Mouse (Mus musculus) heart, embryonic 12.5 days (tissue): Measurements from ENCODE around the gene Ankrd31. TPM values are rescaled to one million over a fixed set of nuclear protein-coding genes. Genes with fewer than 3 reads are reported as not detected.

Experiments
- ATAC-seq: fragments of 200-750 bp; cut with Nextera tagmentation; 2 replicates; pipeline ENCODE4 v1.8.0; 2017; ENCODE audit warnings: moderate TSS enrichment, moderate library complexity; ENCODE audit not compliant: insufficient number of reproducible peaks, low FRiP score
- H3K27ac ChIP-seq: fragments of 300-500 bp; sonication (generic); 2 replicates; pipeline ENCODE4 v1.5.1; 2016; ENCODE audit warnings: mild to moderate bottlenecking, moderate library complexity; ENCODE audit not compliant: poor library complexity, severe bottlenecking
- H3K27me3 ChIP-seq: fragments of 300-500 bp; sonication (generic); replicated peaks from 2 replicates; pipeline ENCODE4 v1.6.1; 2016; ENCODE audit warnings: mild to moderate bottlenecking, moderate library complexity
- H3K36me3 ChIP-seq: fragments of 300-500 bp; sonication (generic); 2 replicates; pipeline ENCODE4 v1.6.1; 2016; ENCODE audit warnings: mild to moderate bottlenecking, moderate library complexity
- H3K4me1 ChIP-seq: fragments of 300-500 bp; sonication (generic); replicated peaks from 2 replicates; pipeline ENCODE4 v1.6.1; 2016; ENCODE audit warnings: mild to moderate bottlenecking
- H3K4me2 ChIP-seq: fragments of 300-500 bp; sonication (generic); 2 replicates; pipeline ENCODE4 v1.6.1; 2016; ENCODE audit warnings: mild to moderate bottlenecking, moderate library complexity
- H3K4me3 ChIP-seq: fragments of 300-500 bp; sonication (generic); 2 replicates; pipeline ENCODE4 v1.5.1; 2016; ENCODE audit warnings: mild to moderate bottlenecking
- H3K9ac ChIP-seq: fragments of 300-500 bp; sonication (generic); 2 replicates; pipeline ENCODE4 v1.6.1; 2016; ENCODE audit warnings: mild to moderate bottlenecking, moderate library complexity
- H3K9me3 ChIP-seq: fragments of 300-500 bp; sonication (generic); replicated peaks from 2 replicates; pipeline ENCODE4 v1.6.1; 2016; ENCODE audit warnings: mild to moderate bottlenecking, moderate library complexity
- WGBS: fragments of 180-500 bp; shearing (Covaris S2); methylation state at CpG from one replicate; pipeline ENCODE4 v1.1.7; 2016; 5-methylcytosine and 5-hydroxymethylcytosine counted together
- polyA plus RNA-seq: library from polyadenylated mRNA; unstranded; fragments of >200 nt; fragmentation: Nextera tagmentation; extraction: Ambion mirVana; gene quantifications from 2 replicates; pipeline ENCODE4 v1.2.1, GENCODE M21; 2016

The Ankrd31 gene
- polyA plus RNA-seq = 0.04 TPM in 1 of 2 replicates, not detected in the other

- 77% methylated on average over 42 of the region's 42 CpGs for WGBS
- no peak for ATAC-seq
- no peak within 1 kb of the TSS for H3K9ac ChIP-seq
- no peak within 1 kb of the TSS for H3K4me2 ChIP-seq
- no peaks in the 10 kb centered on the region for H3K4me1 ChIP-seq
- peaks cover 3% of the 10 kb centered on the region for H3K9me3 ChIP-seq
- H3K27ac ChIP-seq = no peak within 1 kb of the TSS
- no peaks in the 10 kb centered on the region for H3K36me3 ChIP-seq
- H3K4me3 ChIP-seq = no peak within 1 kb of the TSS
- no peaks in the 10 kb centered on the region for H3K27me3 ChIP-seq
Measured at GRCm38 (mm10) chr13:96748109-96748845, at the start of gene Ankrd31. Gene Ankrd31, plus strand, starts transcription at chr13:96748272.

- no peak for ATAC-seq
- H3K27me3 ChIP-seq = no peaks in the 10 kb centered on the region
Measured at GRCm38 (mm10) chr13:96702567-96703278, 45.3 kb upstream of the Ankrd31 start.

GRCm38 (mm10) chr13:96709269-96710233, 38.5 kb upstream of the Ankrd31 start:
- H3K4me3 ChIP-seq = no peak overlapping the region
- H3K27me3 ChIP-seq = no peaks in the 10 kb centered on the region
- 72% methylated on average over 8 of the region's 8 CpGs for WGBS
- no peaks in the 10 kb centered on the region for H3K36me3 ChIP-seq
- no peak overlapping the region for H3K4me2 ChIP-seq
- H3K27ac ChIP-seq = no peak overlapping the region
- ATAC-seq = no peak
- H3K9ac ChIP-seq = no peak overlapping the region
- H3K9me3 ChIP-seq = no peaks in the 10 kb centered on the region
- H3K4me1 ChIP-seq = no peaks in the 10 kb centered on the region

More at GRCm38 (mm10) chr13:96702567-96703278, 45.3 kb upstream of the Ankrd31 start:
- no peaks in the 10 kb centered on the region for H3K36me3 ChIP-seq
- H3K4me2 ChIP-seq = no peak overlapping the region
- H3K9me3 ChIP-seq = no peaks in the 10 kb centered on the region
- 67% methylated on average over 9 of the region's 9 CpGs for WGBS
- H3K9ac ChIP-seq = no peak overlapping the region
- no peak overlapping the region for H3K27ac ChIP-seq
- no peak overlapping the region for H3K4me3 ChIP-seq
- no peaks in the 10 kb centered on the region for H3K4me1 ChIP-seq

- no peaks in the 10 kb centered on the region for H3K36me3 ChIP-seq
- WGBS = 86% methylated on average over 2 of the region's 2 CpGs
- no peaks in the 10 kb centered on the region for H3K4me1 ChIP-seq
- H3K27ac ChIP-seq = no peak overlapping the region
- ATAC-seq = no peak
- H3K27me3 ChIP-seq = no peaks in the 10 kb centered on the region
- H3K9ac ChIP-seq = no peak overlapping the region
- no peak overlapping the region for H3K4me3 ChIP-seq
- H3K4me2 ChIP-seq = no peak overlapping the region
- H3K9me3 ChIP-seq = no peaks in the 10 kb centered on the region
Measured at GRCm38 (mm10) chr13:96716311-96716710, 31.8 kb upstream of the Ankrd31 start.

GRCm38 (mm10) chr13:96717821-96718220, 30.3 kb upstream of the Ankrd31 start:
- Histone ChIP-seq H3K36me3 (no peaks in the 10 kb centered on the region), H3K4me1 (no peaks in the 10 kb centered on the region), H3K4me3 (no peak overlapping the region), H3K4me2 (no peak overlapping the region), H3K9me3 (no peaks in the 10 kb centered on the region), H3K27me3 (no peaks in the 10 kb centered on the region), H3K9ac (no peak overlapping the region), H3K27ac (no peak overlapping the region)
- no peak for ATAC-seq
- WGBS = 71% methylated on average over 1 of the region's 1 CpGs

GRCm38 (mm10) chr13:96720003-96720402, 28.1 kb upstream of the Ankrd31 start:
- Histone ChIP-seq H3K4me1 (no peaks in the 10 kb centered on the region), H3K9me3 (no peaks in the 10 kb centered on the region), H3K4me2 (no peak overlapping the region), H3K27ac (no peak overlapping the region), H3K27me3 (no peaks in the 10 kb centered on the region), H3K9ac (no peak overlapping the region), H3K36me3 (no peaks in the 10 kb centered on the region), H3K4me3 (no peak overlapping the region)
- WGBS = 33% methylated on average over 2 of the region's 2 CpGs
- ATAC-seq = no peak

GRCm38 (mm10) chr13:96728289-96728688, 19.8 kb upstream of the Ankrd31 start:
- ATAC-seq = no peak
- Histone ChIP-seq H3K27ac (no peak overlapping the region), H3K9me3 (no peaks in the 10 kb centered on the region), H3K27me3 (no peaks in the 10 kb centered on the region), H3K9ac (no peak overlapping the region), H3K4me1 (no peaks in the 10 kb centered on the region), H3K4me2 (no peak overlapping the region), H3K36me3 (no peaks in the 10 kb centered on the region), H3K4me3 (no peak overlapping the region)
- 77% methylated on average over 7 of the region's 7 CpGs for WGBS

- no peak for ATAC-seq
- no peaks in the 10 kb centered on the region for H3K36me3 ChIP-seq
- no peak overlapping the region for H3K4me3 ChIP-seq
- 86% methylated on average over 5 of the region's 5 CpGs for WGBS
- H3K27ac ChIP-seq = no peak overlapping the region
- no peak overlapping the region for H3K4me2 ChIP-seq
- H3K27me3 ChIP-seq = no peaks in the 10 kb centered on the region
- no peak overlapping the region for H3K9ac ChIP-seq
- H3K9me3 ChIP-seq = no peaks in the 10 kb centered on the region
- no peaks in the 10 kb centered on the region for H3K4me1 ChIP-seq
Measured at GRCm38 (mm10) chr13:96729146-96729545, 18.9 kb upstream of the Ankrd31 start.

- H3K9me3 ChIP-seq = no peaks in the 10 kb centered on the region
- H3K27me3 ChIP-seq = no peaks in the 10 kb centered on the region
- no peak for ATAC-seq
- H3K36me3 ChIP-seq = no peaks in the 10 kb centered on the region
- H3K9ac ChIP-seq = no peak overlapping the region
- no peak overlapping the region for H3K27ac ChIP-seq
- WGBS = 84% methylated on average over 1 of the region's 1 CpGs
- H3K4me1 ChIP-seq = no peaks in the 10 kb centered on the region
- H3K4me2 ChIP-seq = no peak overlapping the region
- no peak overlapping the region for H3K4me3 ChIP-seq
Measured at GRCm38 (mm10) chr13:96730116-96730515, 18.0 kb upstream of the Ankrd31 start.

- Histone ChIP-seq H3K27me3 (no peaks in the 10 kb centered on the region), H3K27ac (no peak overlapping the region), H3K4me3 (no peak overlapping the region), H3K9ac (no peak overlapping the region), H3K36me3 (no peaks in the 10 kb centered on the region), H3K9me3 (no peaks in the 10 kb centered on the region), H3K4me1 (no peaks in the 10 kb centered on the region), H3K4me2 (no peak overlapping the region)
- no peak for ATAC-seq
- WGBS = 30% methylated on average over 1 of the region's 1 CpGs
Measured at GRCm38 (mm10) chr13:96735175-96735574, 12.9 kb upstream of the Ankrd31 start.

- H3K4me2 ChIP-seq = no peak overlapping the region
- no peak for ATAC-seq
- no peaks in the 10 kb centered on the region for H3K36me3 ChIP-seq
- H3K9ac ChIP-seq = no peak overlapping the region
- WGBS = 78% methylated on average over 2 of the region's 2 CpGs
- H3K27me3 ChIP-seq = no peaks in the 10 kb centered on the region
- no peak overlapping the region for H3K27ac ChIP-seq
- H3K4me1 ChIP-seq = no peaks in the 10 kb centered on the region
- H3K4me3 ChIP-seq = no peak overlapping the region
- H3K9me3 ChIP-seq = no peaks in the 10 kb centered on the region
Measured at GRCm38 (mm10) chr13:96740159-96740558, 7.9 kb upstream of the Ankrd31 start.
